Mouse (Mus musculus): ENCODE data around the gene Exph5.

DNA sequence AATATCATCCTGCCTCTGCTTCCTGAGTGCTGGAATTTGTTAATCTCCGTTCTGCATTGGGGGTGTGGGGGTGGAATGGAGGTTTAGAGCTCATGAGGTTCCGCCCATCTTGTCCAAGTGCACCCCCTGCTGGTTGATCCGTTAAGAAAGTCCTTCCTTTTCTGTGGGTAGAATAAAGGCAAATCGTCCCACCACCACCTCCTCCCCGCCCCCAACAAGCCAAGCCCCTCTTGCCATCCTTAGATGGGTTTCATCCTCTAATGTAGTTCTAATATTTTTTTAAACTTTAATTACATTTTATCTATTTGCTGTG is 96.9 kb downstream of the Exph5 start:
- TF ChIP-seq CTCF (IDR thresholded peaks at IDR 0.05; ENCODE audit: extremely low read depth, insufficient read length, insufficient replicate concordance, low read depth, low read length) (peak; percentile 84; the same call in 1 of the 2 replicates), POLR2A (IDR thresholded peaks at IDR 0.05; ENCODE audit: low read depth, low read length) (no peak)
